Mouse (Mus musculus) Patski (cell line): ENCODE data around the gene Gpr146. TPM values are rescaled to one million over a fixed set of nuclear protein-coding genes. Genes with fewer than 3 reads are reported as not detected.

ENCODE experiments used
- ATAC-seq: fragments of 100-300 bp; one replicate; pipeline ENCODE4 v1.8.0; 2021
- CTCF ChIA-PET: fragments of 350-600 bp; sonication (Branson Sonifier 250); formaldehyde crosslinking; loops from one replicate; lab custom pipeline; 2022; ENCODE audit warnings: inconsistent platforms; lab: Charles Lee
- POLR2A ChIA-PET: fragments of 350-600 bp; sonication (Branson Sonifier 250); formaldehyde crosslinking; loops from one replicate; lab custom pipeline; 2022; ENCODE audit warnings: antibody characterized with exemption, inconsistent platforms; lab: Charles Lee
- DNase-seq: peaks from one replicate; pipeline ENCODE4 v3.0.0-alpha.2; 2011; ENCODE audit warnings: low read depth, low spot score
- H3K27me3 ChIP-seq: fragments of 371-371 bp; one replicate; pipeline ENCODE4 v1.5.1; 2021
- CTCF ChIP-seq: fragments of 100-300 bp; IDR thresholded peaks from one replicate; pipeline ENCODE4 v1.5.1; 2021
- in situ Hi-C: fragments of 300-500 bp; cut with MboI; formaldehyde crosslinking; loops from 3 replicates; pipeline ENCODE4 v1.11.1; 2018; ENCODE audit warnings: low pct_unique_long_range_greater_than_20kb, mixed read lengths
- polyA plus RNA-seq: library from polyadenylated mRNA; unstranded; gene quantifications from one replicate; pipeline ENCODE4 v1.2.3, GENCODE M21; 2021

The Gpr146 gene
- polyA plus RNA-seq, 1 experiment from 2014 or later = 7.9 TPM

DNA sequence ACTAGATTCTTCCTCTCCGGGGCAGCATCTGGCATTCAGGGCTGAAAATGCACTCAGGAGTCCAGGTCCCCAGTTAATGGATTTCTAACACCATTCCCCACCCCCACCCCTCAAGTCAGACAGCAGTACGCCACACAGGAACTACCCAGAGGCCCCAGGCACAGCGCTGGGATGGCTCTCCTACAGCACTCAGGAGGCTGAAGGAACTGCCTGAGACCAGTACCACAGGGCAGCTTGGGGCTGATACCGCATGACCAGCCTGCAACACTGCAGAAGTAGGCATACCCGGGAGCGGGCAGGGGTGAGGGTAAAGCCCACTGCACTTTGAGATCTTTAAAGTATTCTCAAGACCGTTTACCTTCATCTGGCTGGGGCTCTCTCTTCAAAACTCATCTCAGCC, 28.0 kb downstream of the Gpr146 start:
- POLR2A ChIA-PET = no interaction called here
- ATAC-seq = no peak
- no peak for TF ChIP-seq CTCF
- H3K27me3 ChIP-seq = no peaks in the 10 kb centered on the region
- no peak for DNase-seq
- in situ Hi-C loops = no loop called here
- CTCF ChIA-PET = no interaction called here

DNA sequence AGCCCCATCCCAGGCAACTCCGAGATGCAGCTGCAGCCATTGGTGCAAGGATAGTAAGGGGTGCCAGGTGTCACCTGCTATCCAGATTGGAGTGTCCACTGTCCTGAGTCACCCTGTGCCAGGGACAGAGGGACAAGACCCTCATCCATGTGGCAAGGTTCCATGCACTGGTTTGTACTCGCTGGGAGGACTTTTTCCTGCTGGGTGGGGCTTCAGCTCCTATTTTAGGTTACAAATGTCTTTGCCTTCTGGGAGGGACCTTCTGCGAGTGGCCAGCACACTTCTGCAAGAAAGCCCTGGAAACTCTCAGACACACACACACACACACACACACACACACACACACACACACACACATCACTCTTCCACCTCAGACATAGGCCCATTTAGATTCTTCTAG, 28.5 kb downstream of the Gpr146 start:
- in situ Hi-C loops = no loop called here
- ATAC-seq (no peak), DNase-seq (no peak)
- ChIA-PET POLR2A (no interaction called here), CTCF (no interaction called here)
- no peak for TF ChIP-seq CTCF
- H3K27me3 ChIP-seq = no peaks in the 10 kb centered on the region

DNA sequence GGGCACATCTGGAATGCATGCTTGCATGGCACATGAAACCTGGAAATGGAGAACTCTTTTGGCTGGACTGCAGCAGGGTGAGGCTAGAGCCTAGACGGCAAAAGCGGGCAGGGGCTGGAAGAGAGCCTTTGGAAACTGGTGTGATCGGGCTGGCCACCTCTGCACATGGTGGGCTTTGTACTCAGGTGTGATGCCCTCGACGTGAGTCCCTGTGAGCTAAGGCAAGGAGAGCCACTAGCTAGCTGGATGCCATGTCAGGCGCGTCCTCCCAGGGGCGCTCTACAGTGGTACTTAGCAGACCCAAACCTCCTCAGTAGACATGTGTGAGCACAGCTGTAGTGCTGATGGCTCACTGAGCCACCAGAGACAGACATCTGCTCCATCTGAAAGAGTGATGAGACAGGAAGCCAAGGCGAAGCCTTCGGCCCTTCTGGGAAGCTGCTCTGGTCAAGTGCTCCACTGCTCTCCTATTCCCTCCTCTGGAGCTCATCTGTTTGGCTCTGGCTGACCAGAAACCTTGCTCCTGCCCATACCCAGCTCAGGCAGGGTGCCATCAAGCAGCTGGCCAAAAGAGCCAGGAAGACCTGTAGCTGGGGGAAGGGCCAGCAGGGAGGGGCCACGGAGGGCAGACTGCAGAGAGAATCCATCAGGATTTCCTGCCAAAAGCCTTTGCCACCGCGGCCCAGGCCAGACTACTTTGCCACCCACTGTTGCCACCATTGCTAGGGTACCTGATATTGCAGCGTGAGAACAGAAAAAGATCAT, 29.8 kb downstream of the Gpr146 start:
- DNase-seq (no peak), ATAC-seq (no peak)
- in situ Hi-C loops = no loop called here
- ChIA-PET CTCF (interaction anchor here (0.7 to 1.2 kb wide), 3 partner anchors 10 to 76 kb away, joined by 3 read pairs; no protein-coding TSS in a partner anchor), POLR2A (no interaction called here)
- no peak for TF ChIP-seq CTCF
- H3K27me3 ChIP-seq = no peaks in the 10 kb centered on the region

DNA sequence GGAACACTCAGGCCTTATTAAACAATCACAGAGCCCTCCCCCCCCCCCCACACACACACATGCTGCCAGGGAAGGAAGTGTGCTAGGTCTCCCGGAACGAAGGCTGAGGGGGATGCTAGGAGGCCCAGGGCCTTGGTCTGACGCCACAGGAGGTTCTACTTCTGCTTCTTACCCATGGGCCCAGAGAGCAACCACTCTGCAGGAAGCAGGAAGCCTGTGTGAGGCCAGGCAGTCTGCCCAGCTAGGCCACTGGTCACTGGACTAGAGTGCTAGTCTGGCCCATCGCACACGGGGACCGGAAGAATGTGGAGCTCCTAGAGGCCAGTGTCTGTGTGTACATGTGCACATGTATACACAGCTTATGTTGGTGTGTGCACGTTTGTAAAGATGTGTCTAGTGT, 31.0 kb downstream of the Gpr146 start:
- in situ Hi-C loops = no loop called here
- no peak for DNase-seq
- ATAC-seq = no peak
- H3K27me3 ChIP-seq = no peaks in the 10 kb centered on the region
- no peak for TF ChIP-seq CTCF
- POLR2A ChIA-PET = interaction anchor here (0.7 kb wide), 2 partner anchors 9 to 44 kb away, joined by 3 to 4 read pairs; no protein-coding TSS in a partner anchor
- CTCF ChIA-PET = interaction anchor here (1.0 to 1.9 kb wide), 5 partner anchors 8 to 19 kb away, joined by 3 to 8 read pairs (median 3); no protein-coding TSS in a partner anchor

DNA sequence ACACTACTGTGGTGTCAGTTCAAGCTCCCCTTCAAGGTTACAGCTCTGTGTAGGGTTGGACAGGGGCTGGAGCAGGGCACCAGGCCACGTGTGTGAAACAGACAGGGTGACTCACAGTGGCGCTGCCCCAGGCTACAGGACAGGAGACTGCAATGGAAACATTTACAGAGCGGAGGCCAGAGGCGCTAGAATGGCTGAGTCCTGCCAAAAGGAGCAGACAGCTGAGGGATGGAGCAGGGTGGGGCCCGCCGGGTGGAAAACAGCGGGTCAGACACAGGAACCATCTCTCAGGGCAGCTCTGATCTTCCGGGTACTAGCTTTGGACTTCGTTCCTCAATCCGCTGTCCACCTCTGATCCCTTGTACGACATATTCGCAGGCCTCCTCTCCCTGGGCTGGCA, 31.9 kb downstream of the Gpr146 start:
- peak; percentile 82 for ATAC-seq

DNA sequence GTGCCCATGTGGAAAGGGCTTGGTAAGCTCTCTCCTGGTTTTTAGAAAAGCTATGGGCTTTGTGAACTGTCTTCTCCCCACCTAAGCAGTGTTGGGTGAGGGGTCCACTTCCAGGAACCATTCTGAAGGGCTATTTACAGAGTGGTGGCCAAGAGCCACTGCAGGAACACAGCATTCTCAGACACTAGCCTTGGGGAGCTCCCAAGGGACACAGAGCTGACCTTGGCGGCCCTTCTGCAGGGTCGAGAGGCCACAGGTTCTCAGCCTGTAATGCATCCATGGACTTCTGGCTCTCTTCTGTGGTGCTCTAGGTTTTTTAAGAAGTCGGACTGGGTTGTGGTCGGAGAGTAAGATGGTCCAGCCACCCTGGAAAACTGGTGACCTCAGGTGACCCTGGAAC, 32.6 kb downstream of the Gpr146 start:
- no peak for TF ChIP-seq CTCF
- H3K27me3 ChIP-seq = no peaks in the 10 kb centered on the region
- DNase-seq (no peak), ATAC-seq (no peak)
- CTCF ChIA-PET = interaction anchor here (1.5 to 2.0 kb wide), 4 partner anchors 11 to 15 kb away, joined by 3 to 8 read pairs (median 5); partner anchors contain the start of gene Gper1
- in situ Hi-C loops = no loop called here
- POLR2A ChIA-PET = no interaction called here

More for the DNA sequence above, 31.9 kb downstream of the Gpr146 start:
- H3K27me3 ChIP-seq = no peaks in the 10 kb centered on the region
- in situ Hi-C loops = no loop called here
- ChIA-PET POLR2A (interaction anchor here (0.7 kb wide), 1 partner anchor 10 kb away, joined by 4 read pairs; no protein-coding TSS in a partner anchor), CTCF (interaction anchor here (1.0 to 1.9 kb wide), 4 partner anchors 11 to 16 kb away, joined by 3 to 8 read pairs (median 4); partner anchors contain the start of gene Gper1)
- peak; percentile 91 for DNase-seq
- TF ChIP-seq CTCF = no peak

DNA sequence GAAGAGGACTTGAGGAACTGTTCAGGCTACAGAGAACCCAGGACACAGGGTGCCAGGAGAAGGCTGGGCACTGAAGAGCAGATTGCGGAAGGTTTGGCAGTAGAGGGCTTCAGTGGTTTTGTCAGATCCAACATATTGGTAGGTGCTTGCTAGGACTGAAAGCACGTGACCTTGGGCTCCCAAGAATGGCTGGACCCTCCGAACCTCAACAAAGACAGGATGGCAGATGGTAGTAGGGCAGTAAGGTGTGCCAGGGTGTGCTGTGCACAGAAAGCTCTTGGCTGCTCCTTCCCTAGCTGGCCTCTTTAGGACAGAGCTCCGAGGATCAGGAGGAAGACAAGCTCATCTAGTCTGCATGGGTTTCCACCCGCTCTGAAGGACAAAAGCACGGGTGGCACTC, 33.6 kb downstream of the Gpr146 start:
- TF ChIP-seq CTCF = no peak
- in situ Hi-C loops = no loop called here
- ATAC-seq (no peak), DNase-seq (no peak)
- ChIA-PET CTCF (interaction anchor here (2.0 kb wide), 1 partner anchor 13 kb away, joined by 6 read pairs; no protein-coding TSS in a partner anchor), POLR2A (interaction anchor here (1.1 kb wide), 1 partner anchor 14 kb away, joined by 4 read pairs; no protein-coding TSS in a partner anchor)
- no peaks in the 10 kb centered on the region for H3K27me3 ChIP-seq

DNA sequence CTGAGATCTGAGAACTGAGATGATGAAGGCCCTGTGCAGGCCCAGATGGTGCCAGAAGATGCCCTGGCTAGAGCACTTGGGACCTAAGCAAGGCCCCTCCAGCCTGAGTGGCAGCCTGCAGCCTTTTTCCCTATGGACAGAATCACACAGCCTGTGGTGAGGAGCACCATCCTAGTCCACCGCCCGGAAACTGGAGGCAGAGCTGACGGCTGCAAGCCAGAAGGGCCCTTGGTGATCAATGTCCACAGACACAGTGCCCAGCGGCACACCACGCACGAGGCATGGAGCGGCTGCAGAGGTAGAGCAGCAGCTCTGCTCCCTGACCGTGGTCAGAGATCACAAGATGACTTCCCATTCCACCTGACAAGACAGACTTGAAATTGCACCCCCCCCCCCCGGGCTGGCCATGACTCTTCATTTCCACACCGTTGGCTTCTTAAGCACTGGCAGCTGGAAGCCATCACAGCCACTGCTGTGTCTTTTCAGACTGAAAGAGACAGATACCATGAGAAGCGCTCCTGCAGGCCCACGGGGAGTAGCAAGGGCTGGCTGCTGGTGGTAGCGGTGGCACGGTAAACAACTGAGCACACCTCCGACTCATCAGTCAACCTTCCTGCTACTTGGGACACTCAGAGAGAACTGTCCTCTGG, 34.3 kb downstream of the Gpr146 start:
- in situ Hi-C loops = no loop called here
- no peak for DNase-seq
- ChIA-PET POLR2A (interaction anchor here (1.1 kb wide), 1 partner anchor 13 kb away, joined by 4 read pairs; no protein-coding TSS in a partner anchor), CTCF (interaction anchor here (2.0 kb wide), 1 partner anchor 14 kb away, joined by 6 read pairs; no protein-coding TSS in a partner anchor)
- ATAC-seq = no peak
- no peak for TF ChIP-seq CTCF
- H3K27me3 ChIP-seq = no peaks in the 10 kb centered on the region

DNA sequence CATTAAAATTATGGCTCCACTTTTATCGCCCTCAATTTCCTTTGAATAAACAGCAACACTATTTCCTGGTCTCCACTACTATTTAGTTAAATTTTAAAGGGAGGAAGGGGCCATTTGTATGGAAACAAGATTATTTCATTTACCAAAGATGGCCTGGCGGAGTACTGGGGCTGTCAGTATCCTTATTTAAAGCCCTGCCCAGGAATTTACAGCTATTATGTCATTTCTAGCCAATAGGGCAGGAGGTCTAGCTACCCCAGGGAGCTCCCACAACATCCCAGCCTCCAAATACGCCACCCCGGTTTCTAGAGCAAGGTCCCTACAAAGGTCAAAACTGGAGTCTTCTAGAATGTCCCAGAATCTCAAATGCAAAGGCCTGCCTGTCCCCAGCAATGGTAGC, 36.0 kb downstream of the Gpr146 start:
- H3K27me3 ChIP-seq = no peaks in the 10 kb centered on the region
- TF ChIP-seq CTCF = no peak
- in situ Hi-C loops = no loop called here
- CTCF ChIA-PET = interaction anchor here (1.3 to 1.6 kb wide), 3 partner anchors 9 to 55 kb away, joined by 3 to 4 read pairs (median 3); no protein-coding TSS in a partner anchor
- POLR2A ChIA-PET = interaction anchor here (1.2 kb wide), 1 partner anchor 9 kb away, joined by 3 read pairs; no protein-coding TSS in a partner anchor
- ATAC-seq (no peak), DNase-seq (no peak)

DNA sequence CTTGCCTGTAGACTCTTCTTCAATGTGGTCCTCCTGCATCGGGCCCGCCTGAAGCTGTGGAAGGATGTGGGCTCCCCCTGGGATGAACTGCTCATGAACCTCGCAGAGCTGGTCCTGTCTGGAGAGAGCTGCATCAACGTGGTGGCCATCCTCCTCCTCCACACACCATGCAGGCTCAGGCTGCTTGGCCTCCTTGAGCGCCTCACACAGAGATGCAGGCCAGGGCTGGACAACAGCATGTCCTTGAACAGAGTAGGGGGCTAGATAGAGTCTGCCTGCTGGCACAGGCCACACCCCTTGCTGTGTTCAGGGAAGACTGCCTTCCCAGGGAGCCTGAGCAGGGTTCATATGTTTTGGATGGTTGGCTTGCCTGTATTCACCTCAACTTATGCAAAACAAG, 37.5 kb downstream of the Gpr146 start:
- POLR2A ChIA-PET = no interaction called here
- DNase-seq (no peak), ATAC-seq (no peak)
- CTCF ChIA-PET = interaction anchor here (1.6 kb wide), 1 partner anchor 47 kb away, joined by 4 read pairs; no protein-coding TSS in a partner anchor
- H3K27me3 ChIP-seq = no peaks in the 10 kb centered on the region
- in situ Hi-C loops = no loop called here
- no peak for TF ChIP-seq CTCF
